Mouse (Mus musculus): Measurements from ENCODE around the gene Prr13.

DNA sequence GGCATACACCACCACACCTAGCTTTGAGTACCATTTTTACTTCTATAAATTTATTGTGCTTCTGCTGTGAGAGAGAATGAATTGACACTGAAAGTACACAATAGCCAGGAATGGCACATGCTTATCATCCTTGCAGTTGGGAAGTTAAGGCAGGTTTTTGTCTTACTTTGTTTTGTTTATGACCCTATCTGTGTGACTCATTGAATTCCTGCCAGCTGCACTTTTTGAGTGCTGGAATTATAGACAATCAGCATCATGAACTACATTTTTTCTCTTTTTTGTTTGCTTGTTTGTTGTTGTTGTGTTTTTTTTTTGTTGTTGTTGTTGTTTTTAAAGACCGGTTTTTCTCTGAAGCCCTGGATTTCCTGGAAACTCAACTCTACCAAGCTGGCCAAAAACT is 37.8 kb upstream of the Prr13 start:
- no peak for TF ChIP-seq CTCF (IDR thresholded peaks at IDR 0.05; ENCODE audit: control insufficient read depth, insufficient read depth, insufficient replicate concordance, low read depth, low read length)
- no peak for TF ChIP-seq POLR2A (IDR thresholded peaks at IDR 0.05; ENCODE audit: control insufficient read depth, low read depth, low read length)

Measured in testis, adult 2 months (tissue).